Mouse (Mus musculus): ENCODE data around the gene Arhgap33. TPM values are rescaled to one million over a fixed set of nuclear protein-coding genes. Genes with fewer than 3 reads are reported as not detected.

Arhgap33 gene
- total RNA-seq (2017): 0.70 and 7.5 TPM in 2 replicates

DNA sequence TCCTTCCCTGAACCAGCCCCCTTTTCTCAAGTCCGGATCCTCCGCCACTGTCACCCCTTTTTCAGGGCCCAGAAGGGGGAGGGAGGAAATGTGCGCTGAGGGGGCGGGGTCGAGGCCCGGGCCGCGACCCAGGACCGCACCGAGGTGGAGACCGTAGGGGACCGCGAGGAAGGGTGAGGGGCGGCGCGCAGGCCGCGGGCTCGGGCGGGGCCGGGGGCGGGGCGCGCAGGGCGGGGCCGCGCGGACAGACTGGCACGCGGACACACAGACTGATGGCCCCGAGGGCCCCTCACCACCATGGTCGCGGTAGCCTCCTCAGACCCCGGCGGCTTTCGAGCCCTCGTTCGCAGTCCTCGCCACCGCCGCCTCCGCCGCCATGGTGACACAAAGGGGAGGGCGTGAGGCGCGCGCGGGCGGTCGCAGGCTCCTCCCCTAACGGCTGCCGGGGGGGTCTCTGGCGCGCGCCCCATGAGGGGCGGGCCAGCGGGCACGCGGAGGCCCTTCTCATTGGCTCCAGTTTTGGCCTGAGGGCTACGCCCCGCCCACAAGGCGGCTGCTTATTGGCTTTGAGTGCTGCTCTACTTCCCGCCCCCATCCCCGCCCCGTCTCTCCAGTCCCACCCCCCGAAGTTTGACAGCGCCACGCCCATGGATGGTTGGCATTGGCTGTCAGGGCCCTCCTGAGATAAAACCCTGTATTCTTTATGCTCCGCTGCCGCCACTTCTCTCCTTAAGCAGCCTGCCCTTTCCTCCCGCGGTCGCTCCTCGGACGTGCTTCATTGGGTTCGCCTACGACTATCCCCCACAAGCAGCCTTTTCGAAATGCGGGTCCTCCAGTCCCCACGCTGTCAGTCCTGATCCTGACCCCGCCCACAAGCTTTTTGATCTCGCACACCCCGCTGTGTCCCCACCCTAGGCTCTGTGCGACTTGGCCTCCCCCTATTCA, at the start of gene Arhgap33:
Gene Arhgap33 (minus strand): TSS at position 428 of the 945 bp plus-strand sequence.
- peak; percentile 87 for ATAC-seq (ENCODE audit: extremely low read depth, insufficient number of reproducible peaks, low FRiP score, poor library complexity, severe bottlenecking)

DNA sequence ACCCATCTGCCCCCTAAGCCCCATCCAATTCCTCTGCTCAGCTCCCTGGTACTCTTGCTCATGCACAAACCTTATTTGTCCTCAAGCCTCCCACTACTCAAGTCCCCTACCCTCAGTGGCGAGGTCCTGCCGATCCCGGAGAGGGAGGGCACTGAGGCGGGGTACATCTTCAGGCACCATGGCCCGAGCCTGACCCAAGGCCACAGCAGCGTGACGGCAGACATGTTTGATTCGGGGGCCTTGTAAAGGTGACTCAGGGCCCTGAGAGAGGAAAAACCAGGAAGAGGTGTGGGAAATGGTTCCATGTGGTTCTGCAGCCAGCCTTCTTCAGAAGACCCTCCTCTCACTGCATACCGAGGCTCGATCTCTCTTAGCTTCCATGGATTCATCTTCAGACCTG, 49.5 kb upstream of the Arhgap33 start:
- ATAC-seq (ENCODE audit: extremely low read depth, insufficient number of reproducible peaks, low FRiP score, poor library complexity, severe bottlenecking): no peak

DNA sequence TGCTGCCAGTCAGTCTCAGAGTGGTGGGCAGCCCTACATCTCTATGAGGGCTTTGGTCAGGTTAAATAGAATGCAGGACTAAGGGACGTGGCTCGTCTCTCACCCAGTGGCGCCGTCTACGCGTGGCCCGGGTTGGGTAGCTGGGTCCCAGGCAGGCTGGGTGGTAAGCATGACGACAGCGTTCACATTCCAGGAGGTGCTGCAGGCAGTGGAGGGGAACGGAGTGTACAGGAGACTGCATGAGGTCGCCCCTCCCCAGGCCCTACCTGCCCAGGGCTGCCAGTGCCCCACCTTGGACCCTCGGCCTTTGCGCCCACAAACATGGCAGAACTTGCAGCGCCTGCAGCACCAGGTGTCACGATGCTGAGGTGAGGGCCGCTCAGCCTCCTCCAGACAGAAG, 46.7 kb upstream of the Arhgap33 start:
- ATAC-seq (ENCODE audit: extremely low read depth, insufficient number of reproducible peaks, low FRiP score, poor library complexity, severe bottlenecking): no peak

DNA sequence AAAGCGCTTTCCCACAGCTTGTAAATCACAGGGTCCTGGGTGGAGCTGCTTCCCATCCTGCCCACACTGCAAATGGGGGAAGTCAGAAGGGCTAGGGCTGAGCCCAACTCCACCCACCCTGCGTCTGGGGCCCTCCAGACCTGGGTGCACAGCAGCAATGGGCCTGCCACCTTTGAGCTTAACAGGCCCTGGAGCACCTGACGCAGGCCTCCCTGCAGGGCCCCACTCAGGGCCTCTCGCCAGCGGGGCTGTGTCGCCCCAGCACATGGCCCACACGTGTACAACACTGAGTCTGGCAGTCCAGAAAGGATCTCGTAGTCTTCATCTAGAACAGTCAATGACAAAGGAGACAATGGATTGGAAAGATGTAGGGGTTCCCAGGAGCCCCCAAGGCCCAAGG, 45.1 kb upstream of the Arhgap33 start:
- no peak for ATAC-seq (ENCODE audit: extremely low read depth, insufficient number of reproducible peaks, low FRiP score, poor library complexity, severe bottlenecking)

DNA sequence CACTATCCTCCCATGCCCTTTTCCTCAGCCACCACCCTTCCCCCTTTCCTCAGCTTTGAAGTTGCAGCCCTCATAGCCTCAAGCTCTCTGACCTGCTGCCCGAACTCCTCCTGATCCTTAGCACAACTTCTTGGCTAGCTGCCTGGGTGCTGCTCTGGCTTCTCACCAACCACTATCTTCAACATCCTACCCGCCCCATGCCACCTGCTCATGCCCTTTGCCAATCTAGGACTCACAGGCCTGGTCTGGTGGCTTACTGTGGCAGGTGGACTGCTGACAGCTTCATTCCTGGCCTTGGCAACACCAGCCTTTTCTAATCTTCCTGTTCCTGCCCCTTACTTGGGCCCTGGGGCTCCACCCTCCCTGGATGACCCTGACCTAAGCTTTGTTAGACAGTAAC, 38.1 kb upstream of the Arhgap33 start:
- ATAC-seq (ENCODE audit: extremely low read depth, insufficient number of reproducible peaks, low FRiP score, poor library complexity, severe bottlenecking): no peak

DNA sequence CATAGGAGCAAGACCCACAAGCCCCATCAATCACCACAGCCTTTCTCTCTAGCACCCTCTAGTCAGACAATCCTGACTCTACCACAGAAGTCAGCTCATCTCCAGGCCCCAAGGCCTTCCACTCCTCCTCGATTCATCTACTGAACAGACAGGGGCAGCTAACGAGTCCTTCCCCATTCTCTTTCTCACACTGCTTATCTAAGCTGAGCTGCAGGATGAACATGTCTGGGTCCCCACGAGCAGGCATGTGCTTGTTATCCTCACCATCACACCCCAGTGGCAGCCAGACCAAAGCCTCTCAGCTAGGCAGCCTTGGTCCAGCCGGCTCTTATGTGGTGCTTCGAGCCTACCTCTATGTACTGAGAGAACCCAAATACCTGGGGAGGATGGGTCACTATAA, 37.5 kb upstream of the Arhgap33 start:
- ATAC-seq (ENCODE audit: extremely low read depth, insufficient number of reproducible peaks, low FRiP score, poor library complexity, severe bottlenecking): no peak

DNA sequence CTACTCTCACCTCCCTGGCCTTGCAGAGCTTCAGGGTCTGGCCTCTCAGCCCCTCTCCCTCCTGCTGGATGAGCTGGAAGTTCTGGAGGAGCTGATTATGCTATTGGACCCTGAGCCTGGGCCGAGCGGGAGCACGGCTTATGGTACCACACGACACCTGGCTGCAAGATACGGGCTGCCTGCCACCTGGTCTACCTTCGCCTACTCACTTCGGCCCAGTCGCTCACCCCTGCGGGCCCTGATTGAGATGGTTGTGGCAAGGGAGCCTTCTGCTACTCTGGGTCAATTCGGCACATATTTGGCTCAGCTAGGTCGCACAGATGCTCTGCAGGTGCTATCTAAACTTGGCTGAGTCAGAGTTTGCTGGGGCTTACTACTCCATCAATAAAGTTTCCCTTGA, 32.7 kb upstream of the Arhgap33 start:
- no peak for ATAC-seq (ENCODE audit: extremely low read depth, insufficient number of reproducible peaks, low FRiP score, poor library complexity, severe bottlenecking)

DNA sequence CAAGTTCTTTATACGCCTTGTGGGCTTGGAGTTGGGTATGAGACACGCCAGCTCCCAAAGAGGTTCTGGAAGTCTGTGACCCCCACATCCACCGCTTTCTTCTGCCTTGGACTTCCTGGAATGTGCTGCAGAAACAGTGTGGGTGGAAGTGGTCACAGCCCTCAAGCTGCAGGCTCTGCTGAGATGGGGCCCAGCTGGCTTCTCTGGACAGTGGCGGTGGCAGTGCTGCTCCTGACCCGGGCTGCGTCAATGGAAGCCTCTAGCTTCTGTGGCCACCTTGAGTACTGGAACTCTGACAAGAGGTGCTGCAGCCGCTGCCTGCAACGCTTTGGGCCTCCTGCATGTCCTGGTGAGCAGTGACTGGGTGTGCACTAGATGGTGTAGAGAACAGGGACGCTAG, 31.2 kb upstream of the Arhgap33 start:
- no peak for ATAC-seq (ENCODE audit: extremely low read depth, insufficient number of reproducible peaks, low FRiP score, poor library complexity, severe bottlenecking)

DNA sequence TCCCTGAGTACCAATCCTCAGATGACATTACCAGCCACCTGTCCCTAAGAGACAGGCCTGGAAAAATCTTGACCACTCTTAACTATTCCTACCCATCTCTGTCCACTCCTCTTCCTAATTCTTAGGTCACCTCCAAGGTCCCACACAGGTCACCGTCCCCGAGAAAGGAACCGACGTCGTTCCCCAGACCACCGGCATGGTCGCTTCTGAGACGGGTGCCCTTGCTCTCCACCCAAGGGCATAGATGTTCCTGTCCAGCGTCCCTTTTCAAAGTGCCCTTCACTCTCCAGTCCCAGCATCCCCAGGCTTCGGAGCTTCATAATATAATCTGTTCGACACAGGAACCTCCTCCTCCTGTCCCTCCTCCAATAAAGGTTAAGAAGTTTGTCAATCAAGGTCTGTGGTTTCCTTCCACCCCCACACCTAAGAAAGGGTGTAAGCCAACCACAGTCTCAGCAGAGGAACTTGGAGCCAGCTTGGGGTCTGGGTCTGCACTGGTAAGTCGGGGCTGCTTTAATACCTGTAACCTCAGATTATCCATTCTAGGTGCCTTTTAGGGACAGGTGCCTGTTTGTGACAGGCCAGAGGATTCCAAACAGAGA, 30.2 kb upstream of the Arhgap33 start, which contains the start of gene Igflr1:
Gene Igflr1 (plus strand): TSS at position 458 of the 602 bp plus-strand sequence.
- no peak for ATAC-seq (ENCODE audit: extremely low read depth, insufficient number of reproducible peaks, low FRiP score, poor library complexity, severe bottlenecking)

DNA sequence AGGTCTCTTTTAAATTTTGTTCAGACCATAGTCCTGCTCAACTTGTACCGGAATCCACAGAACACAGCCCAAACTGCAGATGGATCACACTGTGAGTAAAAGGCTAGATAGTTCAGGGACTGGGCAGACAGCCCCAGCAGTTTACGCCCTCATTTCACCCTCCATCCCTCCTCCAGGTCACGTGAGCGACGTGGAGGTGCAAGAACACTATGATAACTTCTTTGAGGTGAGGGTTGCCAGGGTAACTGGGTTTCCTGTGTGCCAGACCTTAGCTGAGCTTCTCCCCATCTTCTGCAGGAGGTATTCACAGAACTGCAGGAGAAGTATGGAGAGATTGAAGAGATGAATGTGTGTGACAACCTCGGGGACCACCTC, 29.0 kb upstream of the Arhgap33 start:
- no peak for ATAC-seq (ENCODE audit: extremely low read depth, insufficient number of reproducible peaks, low FRiP score, poor library complexity, severe bottlenecking)

DNA sequence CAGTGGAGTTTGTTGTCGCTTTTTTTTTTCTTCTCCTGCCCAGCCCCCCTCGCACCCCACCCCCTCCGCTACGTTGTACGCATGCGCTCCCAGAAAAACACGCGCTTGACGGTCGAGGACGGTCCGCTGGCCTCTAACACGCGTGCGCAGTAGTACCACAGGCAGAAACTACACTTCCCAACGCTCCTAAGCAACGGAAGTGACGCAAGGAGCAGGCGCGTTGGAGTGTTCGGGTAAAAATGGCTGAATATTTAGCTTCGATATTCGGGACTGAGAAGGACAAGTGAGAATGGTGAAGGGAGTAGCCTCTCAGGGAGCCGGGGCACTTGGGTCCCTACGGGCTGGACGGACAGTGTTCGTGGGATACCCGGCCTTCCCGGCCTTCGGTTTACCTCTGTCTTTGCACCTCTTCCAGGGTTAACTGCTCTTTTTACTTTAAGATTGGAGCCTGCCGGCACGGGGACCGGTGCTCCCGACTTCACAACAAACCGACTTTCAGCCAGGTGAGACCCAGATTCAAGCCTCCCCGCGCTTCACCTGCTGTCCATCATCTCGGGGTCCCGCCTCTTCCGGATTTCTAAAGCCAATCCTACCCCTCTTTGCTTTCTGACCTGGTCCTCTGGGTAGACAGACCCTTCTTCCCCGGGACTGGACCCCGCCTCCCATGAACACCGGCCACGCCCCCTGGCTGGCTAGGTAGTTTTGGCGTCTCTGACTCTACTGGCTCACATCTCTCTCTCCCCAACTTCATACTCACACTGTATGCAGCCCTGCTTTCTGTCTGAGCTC, 28.5 kb upstream of the Arhgap33 start, which contains the start of the genes U2af1l4, Gm49396 and Psenen:
Gene U2af1l4 (plus strand): TSS at position 185 of the 789 bp plus-strand sequence.
Gene Gm49396 (plus strand): TSS at position 228 of the 789 bp plus-strand sequence.
Gene Psenen (minus strand): TSS at position 511 of the 789 bp plus-strand sequence.
- ATAC-seq (ENCODE audit: extremely low read depth, insufficient number of reproducible peaks, low FRiP score, poor library complexity, severe bottlenecking): peak; percentile 73

DNA sequence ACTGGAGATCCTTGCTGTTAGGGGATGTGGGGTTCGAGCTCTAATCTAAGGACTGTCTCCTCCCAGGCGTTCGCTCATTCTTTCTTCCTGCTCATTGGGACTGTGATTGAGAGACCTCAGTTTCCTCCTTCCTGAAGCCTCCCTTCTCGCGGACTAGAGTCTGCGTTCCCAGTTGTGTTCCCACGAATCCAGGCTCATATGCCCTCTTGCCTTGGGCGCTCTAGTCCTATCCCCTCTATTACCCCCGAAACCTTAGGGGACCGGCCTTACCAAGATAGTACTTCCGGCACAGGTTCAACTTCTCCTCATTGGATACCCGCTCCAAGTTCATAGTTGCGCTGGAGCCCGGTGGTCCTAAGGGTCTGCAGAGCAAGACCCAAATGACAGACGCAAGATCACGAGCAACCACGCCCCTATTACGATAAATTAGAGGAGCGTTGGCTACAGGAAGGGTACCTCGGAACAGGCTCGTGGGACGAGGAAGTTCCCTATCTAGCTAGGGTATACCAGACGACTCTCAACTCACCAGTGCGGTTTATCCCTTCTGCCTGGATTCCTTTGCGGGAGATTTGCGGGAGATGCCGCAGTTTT, 27.8 kb upstream of the Arhgap33 start:
- ATAC-seq (ENCODE audit: extremely low read depth, insufficient number of reproducible peaks, low FRiP score, poor library complexity, severe bottlenecking): peak; percentile 2; the same call in 1 of the 2 replicates

DNA sequence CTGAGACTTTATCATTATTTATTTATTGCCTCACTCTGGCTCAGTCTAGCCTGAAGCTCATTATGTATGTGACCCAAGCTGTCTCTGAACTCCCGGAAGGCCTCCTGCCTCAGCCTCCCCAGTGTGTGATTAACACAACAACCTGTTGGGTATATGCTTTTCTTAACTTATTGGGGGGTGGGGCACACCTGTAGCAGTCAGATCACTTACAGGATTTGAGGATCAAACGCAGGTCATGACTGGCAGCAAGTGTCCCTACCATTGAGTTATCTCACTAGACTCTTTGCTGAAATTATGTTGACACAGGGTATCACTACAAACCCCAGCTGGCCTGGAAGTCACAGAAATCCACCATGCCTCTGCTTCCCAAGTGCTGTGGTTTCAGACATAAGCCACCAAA, 25.4 kb upstream of the Arhgap33 start:
- no peak for ATAC-seq (ENCODE audit: extremely low read depth, insufficient number of reproducible peaks, low FRiP score, poor library complexity, severe bottlenecking)

DNA sequence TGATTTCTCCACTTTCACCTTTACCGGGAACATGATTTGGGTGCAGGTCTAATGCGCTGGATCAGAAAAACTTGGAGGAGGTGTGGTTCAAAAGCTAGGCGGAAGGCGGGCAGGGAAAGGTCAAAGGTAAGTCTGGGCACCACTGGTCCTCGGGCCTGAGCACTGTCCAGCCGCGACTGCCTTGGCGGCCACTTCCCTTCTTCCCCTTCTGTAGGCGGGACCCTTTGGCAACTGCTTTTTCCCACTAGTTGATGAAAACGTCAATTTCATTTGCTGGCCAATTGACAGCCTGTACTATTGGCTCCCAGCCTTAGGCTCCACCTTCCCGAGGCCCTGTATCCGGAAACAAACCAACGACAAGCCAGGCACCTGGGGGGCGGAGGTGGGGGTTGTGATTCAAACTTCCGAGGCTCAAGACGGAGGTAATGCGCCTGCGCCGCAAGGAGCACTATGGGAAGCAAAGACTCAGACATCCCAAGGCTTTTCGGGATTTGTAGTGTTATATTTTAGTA, 24.6 kb upstream of the Arhgap33 start, which contains the start of gene Lin37:
Gene Lin37 (minus strand): TSS at position 396 of the 512 bp plus-strand sequence.
- peak; percentile 71 for ATAC-seq (ENCODE audit: extremely low read depth, insufficient number of reproducible peaks, low FRiP score, poor library complexity, severe bottlenecking)

DNA sequence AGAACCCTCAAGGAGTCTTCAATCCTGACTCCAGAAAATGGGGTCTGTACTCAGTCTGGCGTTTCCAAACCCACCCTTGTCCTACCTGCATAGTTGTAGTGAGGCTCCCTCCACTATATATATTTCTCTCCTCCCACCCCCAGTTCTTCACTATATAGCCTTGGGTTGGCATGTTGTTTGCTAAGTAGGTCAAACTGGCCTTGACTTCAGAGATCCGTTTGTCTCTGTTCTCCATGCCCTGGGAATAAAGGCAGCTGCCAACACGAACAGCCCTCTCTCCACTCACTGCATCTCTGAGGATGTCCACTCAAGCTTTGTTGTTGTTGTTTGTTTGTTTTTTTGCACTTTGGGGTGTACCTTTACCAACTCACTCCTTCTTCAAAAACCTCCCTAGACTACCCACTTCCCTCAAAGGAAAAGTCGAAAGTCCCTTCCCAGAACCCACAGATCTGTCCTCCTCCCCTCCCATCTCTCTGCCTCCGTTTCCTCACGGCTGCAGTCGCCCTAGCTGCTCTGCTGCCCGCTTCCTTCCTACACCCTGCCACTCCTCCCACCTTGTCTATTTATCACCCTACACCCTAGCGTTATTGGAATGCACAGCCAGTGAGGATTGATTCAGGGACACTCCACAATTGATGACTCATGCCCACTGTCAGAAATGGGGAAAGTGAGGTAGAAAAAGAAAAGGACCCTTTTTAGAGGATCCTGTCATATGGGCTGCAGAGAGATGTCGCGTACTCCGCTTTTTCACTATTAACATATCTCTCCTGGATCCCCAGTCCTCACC, 24.0 kb upstream of the Arhgap33 start:
- ATAC-seq (ENCODE audit: extremely low read depth, insufficient number of reproducible peaks, low FRiP score, poor library complexity, severe bottlenecking): no peak

DNA sequence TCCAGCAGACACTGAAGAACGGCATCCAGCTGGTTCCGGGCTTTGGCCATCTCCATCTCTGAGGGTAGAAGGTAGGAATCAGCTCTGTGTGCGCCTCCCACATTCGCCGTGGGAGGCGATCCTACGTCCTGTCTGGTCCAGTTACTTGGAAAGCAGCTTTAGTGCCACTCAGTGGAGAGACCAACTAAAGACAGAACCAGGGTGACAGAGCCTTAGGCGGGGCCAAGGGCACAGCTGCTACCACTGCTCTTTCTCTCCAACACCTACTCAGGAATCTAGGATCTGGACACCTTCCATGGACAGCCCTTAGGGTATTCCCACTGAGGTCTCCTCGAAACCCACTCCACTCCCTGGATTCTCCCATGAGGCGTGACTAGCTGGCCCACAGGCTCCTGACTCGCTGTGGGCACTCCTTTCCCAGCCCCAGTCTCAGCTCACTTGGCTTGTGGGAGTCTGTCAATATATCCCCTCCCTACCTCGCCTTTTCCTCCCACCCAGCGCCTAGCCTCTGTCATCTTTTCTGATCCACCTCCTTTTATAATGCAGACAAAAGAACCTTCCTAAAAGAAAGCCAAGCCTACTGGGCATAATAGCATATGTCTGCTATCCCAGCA, 23.1 kb upstream of the Arhgap33 start:
- no peak for ATAC-seq (ENCODE audit: extremely low read depth, insufficient number of reproducible peaks, low FRiP score, poor library complexity, severe bottlenecking)

DNA sequence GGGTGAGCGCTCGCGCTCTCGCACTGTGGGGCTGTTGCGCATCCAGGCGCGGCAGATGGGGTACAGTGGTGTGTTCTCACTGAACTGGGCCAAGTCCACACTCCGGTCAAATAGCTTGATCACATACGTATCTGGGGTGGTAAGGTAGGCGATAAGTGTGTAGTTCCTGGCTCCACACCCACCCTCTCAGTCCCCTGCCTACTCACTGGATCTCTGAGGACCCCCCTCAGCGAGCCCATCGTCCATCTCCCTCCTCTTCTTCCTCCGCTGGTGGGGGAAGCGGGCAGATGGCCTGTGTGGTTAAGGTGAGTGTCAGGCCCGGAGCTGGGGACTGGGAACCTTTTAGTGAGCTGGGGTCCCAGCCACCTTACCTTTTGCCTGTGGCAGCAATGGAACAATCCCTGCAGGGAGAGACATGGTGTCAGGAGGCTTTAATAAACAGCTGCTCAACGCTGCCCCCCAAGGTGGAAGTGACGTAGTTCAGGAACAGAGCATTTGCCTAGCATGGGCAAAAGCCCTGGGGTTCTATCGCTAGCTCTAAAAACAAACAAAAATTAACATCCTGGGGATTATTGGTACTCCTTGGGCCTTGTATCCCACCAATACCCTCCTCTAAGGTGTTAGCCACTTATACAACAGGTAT, 22.2 kb upstream of the Arhgap33 start:
- ATAC-seq (ENCODE audit: extremely low read depth, insufficient number of reproducible peaks, low FRiP score, poor library complexity, severe bottlenecking): no peak
